Mouse (Mus musculus) E14TG2a.4 (cell line): ENCODE data around the gene Esp3.
"Not testable (repeated sequence)": the region's sequence is repeated elsewhere in the genome, so short reads cannot be mapped to it uniquely, and the experiment has no call there.

ENCODE experiments used
- CTCF ChIP-seq: conservative IDR thresholded peaks from 2 replicates; pipeline ENCODE4 v1.5.1; 2014; ENCODE audit warnings: low read length
- POU5F1 ChIP-seq: IDR thresholded peaks from 2 replicates; pipeline ENCODE4 v1.6.1; 2014; ENCODE audit warnings: low read length, borderline replicate concordance

- TF ChIP-seq CTCF, POU5F1: not testable (repeated sequence)
These were observed at the start of gene Esp3 for GRCm38 (mm10) chr17:40631775-40632174.
